Mouse (Mus musculus): ENCODE data around the gene Dok5.

Dok5 gene

GRCm38 (mm10) chr2:170731632-170732561 is at the start of gene Dok5:
Dok5 (plus strand) TSS chr2:170731807.
- DNase-seq (ENCODE audit: low read depth), result no peak

- DNase-seq (ENCODE audit: low read depth), result no peak
Observed at GRCm38 (mm10) chr2:170683385-170683784, 48.2 kb upstream of the Dok5 start.

- no peak for DNase-seq (ENCODE audit: low read depth)
Observed at GRCm38 (mm10) chr2:170695071-170695936, 36.3 kb upstream of the Dok5 start.

DNA sequence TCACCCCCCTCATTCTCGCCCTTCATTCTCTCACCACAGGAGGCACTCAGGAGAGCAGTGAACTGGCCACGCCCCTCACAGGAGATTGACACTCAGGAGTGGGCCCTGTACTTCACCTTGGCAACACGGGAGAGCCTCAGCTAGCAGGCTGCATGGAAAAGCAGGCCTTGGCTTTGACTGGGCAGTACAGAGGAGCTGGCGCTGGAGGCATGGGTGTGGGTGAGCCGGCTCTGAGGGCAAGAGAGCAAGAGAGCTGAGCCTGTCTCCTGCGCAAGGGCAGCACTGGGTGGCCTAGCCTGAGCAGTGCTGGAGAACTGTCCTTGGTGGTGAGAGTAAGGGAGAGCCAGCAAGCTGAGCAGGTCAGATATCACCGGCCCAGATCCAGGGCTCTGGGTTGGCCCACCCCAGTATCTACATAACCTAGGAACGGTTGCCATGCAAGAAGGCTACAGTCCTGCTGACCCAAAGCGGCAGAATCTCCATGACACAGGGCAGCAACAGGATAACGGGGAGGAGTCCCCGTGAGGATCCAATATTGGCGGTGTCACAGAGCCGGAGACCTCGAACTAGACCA is 35.6 kb upstream of the Dok5 start:
- DNase-seq (ENCODE audit: low read depth), result no peak

DNA sequence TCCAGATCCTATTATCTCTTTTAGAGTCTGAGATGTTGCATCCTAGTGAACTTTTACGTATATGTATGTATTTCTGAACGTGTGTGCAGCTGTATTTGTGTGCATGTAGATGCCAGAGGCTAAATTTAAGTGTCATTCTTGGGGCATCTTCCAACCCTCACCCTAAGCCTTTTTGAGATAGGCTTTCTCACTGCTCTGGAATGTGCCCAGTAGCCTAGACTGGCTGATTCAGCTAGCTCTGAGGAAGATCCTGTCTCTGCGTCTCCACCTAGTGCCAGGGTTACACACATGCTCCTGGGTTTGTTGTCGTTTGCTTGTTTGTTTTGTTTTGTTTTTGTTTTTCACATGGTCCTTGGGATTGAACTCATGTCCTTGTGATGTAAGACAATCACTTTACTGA is 31.1 kb upstream of the Dok5 start:
- DNase-seq (ENCODE audit: low read depth), result no peak

DNA sequence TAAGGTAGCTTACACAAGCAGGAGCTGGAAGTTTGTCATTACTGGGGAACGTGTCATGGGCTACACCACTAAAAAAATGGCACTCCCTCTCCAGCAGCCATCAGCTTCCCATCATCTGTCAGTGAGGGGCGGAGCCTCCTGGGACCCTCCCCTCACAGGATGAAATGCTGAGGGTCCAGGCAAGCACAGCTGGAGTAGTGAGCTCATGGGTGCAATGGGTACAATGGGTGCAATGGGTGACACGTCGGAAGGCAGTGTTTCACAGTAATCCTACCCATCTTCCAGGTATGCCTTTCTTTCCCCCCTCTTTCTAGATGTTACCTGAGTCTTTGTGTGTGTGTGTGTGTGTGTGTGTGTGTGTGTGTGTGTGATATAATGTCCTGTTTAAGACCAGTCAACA is 25.1 kb upstream of the Dok5 start:
- no peak for DNase-seq (ENCODE audit: low read depth)

- DNase-seq (ENCODE audit: low read depth), result no peak
Observed at GRCm38 (mm10) chr2:170707672-170708071, 23.9 kb upstream of the Dok5 start.

DNA sequence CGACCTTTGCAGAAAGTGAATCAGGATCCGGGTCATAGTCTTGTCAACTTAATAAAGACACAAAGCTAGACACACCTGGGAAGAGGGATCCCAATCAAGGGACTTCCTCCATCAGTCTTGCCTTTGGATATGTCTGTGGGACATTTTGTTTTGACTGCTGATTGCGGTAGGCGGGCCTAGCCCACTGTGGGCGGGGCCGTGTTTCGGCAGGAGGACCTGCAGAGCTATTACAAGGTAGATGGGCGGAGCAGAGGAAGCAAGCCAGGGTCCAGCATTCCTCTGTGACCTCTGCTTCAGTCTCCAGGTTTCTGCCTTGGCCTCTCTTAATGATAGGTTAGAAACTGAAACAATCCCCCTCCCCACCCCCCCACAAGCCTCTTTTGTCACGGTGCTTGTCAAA is 22.7 kb upstream of the Dok5 start:
- DNase-seq (ENCODE audit: low read depth), result no peak

GRCm38 (mm10) chr2:170712658-170713285 is 18.8 kb upstream of the Dok5 start:
- DNase-seq (ENCODE audit: low read depth), result no peak

DNA sequence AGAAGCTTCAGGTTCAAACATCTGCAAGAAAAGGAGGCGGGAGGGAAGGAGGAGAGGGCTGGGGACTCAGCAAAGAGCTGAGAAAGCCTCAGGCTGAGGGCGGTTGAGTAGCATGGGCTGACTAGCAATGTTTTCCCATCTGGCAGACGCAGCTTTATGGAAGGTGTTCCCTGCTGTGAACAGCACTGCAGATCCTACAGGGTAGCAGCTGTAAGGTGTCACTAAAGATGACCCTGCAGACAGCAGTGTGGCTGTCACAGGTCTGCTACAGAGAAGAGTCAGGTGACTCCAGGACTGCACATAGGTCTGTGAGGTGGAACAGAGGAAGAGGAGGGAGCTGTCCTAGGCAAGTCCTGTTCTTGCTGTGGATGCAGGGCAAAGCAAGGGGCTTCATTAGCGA is 11.2 kb upstream of the Dok5 start:
- DNase-seq (ENCODE audit: low read depth), result no peak

GRCm38 (mm10) chr2:170724136-170724535 is 7.5 kb upstream of the Dok5 start:
- DNase-seq (ENCODE audit: low read depth), result no peak

DNA sequence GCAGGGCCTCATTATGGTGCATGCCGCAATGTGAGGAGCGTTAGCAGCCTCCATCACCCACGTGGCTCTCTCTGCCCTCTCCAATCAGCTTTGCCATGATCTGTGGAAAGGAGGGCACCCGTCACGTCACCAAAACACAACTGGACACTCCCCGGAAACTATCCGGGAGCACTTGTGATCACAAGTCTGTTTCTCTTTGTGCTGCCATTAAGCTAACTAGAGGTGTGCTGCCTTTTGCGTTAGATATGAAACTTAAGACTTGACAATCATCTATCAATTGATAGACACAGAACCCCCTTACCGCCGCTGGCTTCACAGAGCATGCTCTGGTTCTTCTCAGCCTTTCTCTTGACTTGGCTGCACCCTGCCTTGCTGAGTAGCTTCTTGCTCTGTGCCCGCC is 6.9 kb upstream of the Dok5 start:
- no peak for DNase-seq (ENCODE audit: low read depth)

DNA sequence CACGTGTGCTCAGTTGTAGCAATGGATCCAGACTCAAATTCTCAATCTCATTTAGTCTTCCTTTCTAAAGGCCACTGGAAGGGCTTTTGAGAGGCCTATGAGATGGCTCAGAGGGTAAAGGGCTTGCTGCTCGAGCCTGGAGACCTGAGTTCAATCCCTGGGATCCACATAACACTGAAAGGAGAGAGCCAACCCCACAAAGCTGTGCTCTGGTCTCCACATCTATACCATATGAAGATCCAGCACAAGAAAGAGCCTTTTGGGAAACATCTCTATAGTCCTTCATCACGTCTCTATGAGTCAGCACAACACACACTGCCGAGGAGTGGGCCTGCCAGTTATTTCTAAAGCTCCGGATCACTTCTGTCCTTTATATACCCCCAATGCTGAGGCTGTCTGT is 5.8 kb upstream of the Dok5 start:
- DNase-seq (ENCODE audit: low read depth), result no peak

DNA sequence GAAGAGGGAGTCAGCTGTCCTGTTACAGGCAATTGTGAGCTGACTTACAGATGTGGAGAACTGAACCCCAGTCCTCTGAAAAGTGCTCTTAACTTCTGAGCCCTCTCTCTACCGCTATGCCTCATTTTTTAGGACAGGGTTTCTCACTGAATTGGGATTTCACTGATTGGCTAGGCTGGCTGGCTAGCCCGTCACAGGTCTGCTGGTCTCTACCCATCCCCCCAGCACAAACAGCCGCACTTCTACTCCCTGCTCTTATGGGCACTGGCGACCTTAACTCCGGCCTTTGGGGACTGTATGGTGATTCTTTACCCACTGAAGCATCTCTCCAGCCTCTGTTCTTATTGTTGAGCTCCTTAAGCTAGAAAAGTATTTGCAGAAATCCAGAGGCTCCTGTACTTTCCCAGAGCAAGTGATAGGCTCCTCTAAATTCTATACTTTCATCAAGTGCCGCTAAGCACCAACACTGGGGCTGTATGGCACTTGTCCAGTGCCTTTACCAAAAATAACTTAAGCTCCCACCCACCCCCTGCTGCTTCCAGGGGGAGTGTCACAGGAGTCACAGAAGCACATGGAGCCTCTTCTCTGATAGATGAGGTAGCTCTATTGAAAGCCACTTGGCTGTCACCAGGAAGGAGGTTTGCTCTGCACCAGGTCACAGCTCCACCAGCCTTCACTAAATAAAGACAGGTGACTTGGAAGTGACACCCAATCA is 4.5 kb upstream of the Dok5 start:
- no peak for DNase-seq (ENCODE audit: low read depth)

DNA sequence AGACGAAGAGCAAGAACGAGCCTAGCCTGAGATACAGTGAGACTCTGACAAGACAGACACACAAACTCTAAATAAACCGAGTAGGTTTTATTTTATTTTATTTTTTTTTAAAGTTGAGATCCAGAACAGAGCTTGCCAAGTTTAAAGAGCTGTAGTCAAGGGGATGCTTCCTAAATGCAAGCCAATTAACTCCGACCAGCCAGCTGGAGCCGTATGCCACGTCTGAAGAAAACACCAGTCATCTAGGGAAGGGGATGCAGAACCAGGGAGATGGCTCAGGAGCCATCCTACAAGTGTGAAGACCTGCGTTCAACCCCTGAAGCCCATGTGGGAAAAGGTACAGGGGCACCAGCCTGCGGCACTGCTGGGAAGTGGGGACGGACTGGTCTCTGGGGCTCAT is 2.7 kb upstream of the Dok5 start:
- DNase-seq (ENCODE audit: low read depth), result no peak

- no peak for DNase-seq (ENCODE audit: low read depth)
Observed at GRCm38 (mm10) chr2:170729661-170730060, 1.9 kb upstream of the Dok5 start.

- no peak for DNase-seq (ENCODE audit: low read depth)
Observed at GRCm38 (mm10) chr2:170730136-170730535, 1.5 kb upstream of the Dok5 start.

DNA sequence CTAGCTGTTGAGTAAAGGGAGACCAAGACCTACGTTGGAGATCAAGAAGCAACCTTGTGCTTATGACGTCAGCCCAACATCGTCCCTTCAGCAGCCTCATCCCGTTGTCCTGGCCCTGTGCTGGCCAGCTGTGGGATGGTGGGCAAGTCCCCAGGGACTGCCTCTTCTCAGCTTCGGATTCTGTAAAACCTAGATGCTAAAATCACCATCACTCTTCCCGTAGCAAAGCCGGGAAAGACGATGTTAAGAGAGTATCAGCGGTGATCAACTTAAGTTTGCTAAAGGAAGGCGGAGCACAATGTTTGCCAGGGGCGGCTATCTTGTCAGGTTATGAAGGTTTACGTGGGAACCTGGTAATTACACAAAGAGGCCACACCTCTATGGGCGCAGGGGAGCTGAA is 826 bp upstream of the Dok5 start:
- no peak for DNase-seq (ENCODE audit: low read depth)

DNA sequence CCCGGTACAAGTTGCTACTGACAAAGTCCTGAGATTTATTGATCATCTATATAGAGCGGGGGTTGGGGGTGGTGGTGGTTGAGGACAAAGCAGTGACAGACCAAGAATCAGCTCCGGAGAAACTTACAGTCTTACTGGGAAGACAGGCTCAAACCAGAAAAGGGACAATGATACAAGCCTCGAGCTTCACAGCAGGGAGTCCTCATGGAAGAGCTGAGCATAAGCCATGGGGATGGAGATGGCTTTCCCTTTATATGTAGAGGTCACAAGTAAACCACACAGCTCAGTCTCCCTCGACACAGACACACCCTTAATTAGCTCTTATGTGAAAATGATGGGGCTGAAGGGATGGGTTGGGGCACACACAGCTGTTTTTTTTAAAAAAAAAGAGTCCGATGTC is 402 bp upstream of the Dok5 start:
- DNase-seq (ENCODE audit: low read depth), result no peak

- DNase-seq (ENCODE audit: low read depth), result no peak
Observed at GRCm38 (mm10) chr2:170733671-170734070, 2.1 kb downstream of the Dok5 start.

DNA sequence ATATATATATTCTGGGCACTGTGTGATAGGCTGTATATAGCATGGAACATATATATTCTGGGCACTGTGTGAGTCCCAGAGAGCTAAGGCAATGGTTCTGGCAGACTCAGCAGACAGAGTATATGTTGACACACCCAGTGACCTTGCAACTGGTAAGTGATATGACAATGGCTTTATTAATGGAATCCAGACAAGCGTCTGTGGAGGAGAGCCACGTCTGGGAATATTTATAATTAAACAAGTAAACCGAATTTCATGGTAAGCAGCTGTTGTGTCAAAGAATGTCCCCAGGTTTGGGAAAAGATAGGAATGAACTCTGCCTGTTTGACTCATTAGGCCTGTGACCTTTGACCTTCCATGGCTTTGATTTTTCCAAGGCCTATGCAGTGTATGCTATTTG is 2.8 kb downstream of the Dok5 start:
- no peak for DNase-seq (ENCODE audit: low read depth)

GRCm38 (mm10) chr2:170738446-170738845 is 6.8 kb downstream of the Dok5 start:
- DNase-seq (ENCODE audit: low read depth), result no peak
